Mouse (Mus musculus) spleen, embryonic (tissue): ENCODE data around the gene Pheta1.

Experiments used
- CTCF ChIA-PET: fragments of 350-600 bp; sonication (Branson Sonifier 250); formaldehyde crosslinking; loops from one replicate; lab custom pipeline; 2022; lab: Charles Lee

Pheta1 gene

GRCm38 (mm10) chr5:121823668-121824067, 25.1 kb upstream of the Pheta1 start:
- CTCF ChIA-PET, result interaction anchor here (0.8 to 1.1 kb wide), 2 partner anchors 9 to 20 kb away, joined by 3 read pairs; no protein-coding TSS in a partner anchor

- CTCF ChIA-PET, result interaction anchor here (1.1 kb wide), 1 partner anchor 9 kb away, joined by 3 read pairs; no protein-coding TSS in a partner anchor
Measured at GRCm38 (mm10) chr5:121824121-121824520, 24.7 kb upstream of the Pheta1 start.

GRCm38 (mm10) chr5:121825606-121826005, 23.2 kb upstream of the Pheta1 start:
- CTCF ChIA-PET, result interaction anchor here (1.0 to 1.7 kb wide), 2 partner anchors 15 to 41 kb away, joined by 4 to 6 read pairs; no protein-coding TSS in a partner anchor

- CTCF ChIA-PET, result interaction anchor here (1.4 kb wide), 1 partner anchor 11 kb away, joined by 6 read pairs; no protein-coding TSS in a partner anchor
Measured at GRCm38 (mm10) chr5:121827876-121828275, 20.9 kb upstream of the Pheta1 start.

- CTCF ChIA-PET, result interaction anchor here (1.4 kb wide), 1 partner anchor 12 kb away, joined by 6 read pairs; no protein-coding TSS in a partner anchor
Measured at GRCm38 (mm10) chr5:121828491-121829432, 20.0 kb upstream of the Pheta1 start.

GRCm38 (mm10) chr5:121831002-121831601, 17.7 kb upstream of the Pheta1 start:
- CTCF ChIA-PET, result no interaction called here

GRCm38 (mm10) chr5:121832376-121833155, 16.2 kb upstream of the Pheta1 start:
- CTCF ChIA-PET, result interaction anchor here (0.5 to 1.4 kb wide), 4 partner anchors 10 to 175 kb away, joined by 4 to 6 read pairs (median 4); no protein-coding TSS in a partner anchor

GRCm38 (mm10) chr5:121833159-121833558, 15.6 kb upstream of the Pheta1 start:
- CTCF ChIA-PET, result interaction anchor here (0.5 to 1.4 kb wide), 4 partner anchors 10 to 176 kb away, joined by 4 to 6 read pairs (median 4); no protein-coding TSS in a partner anchor

GRCm38 (mm10) chr5:121833572-121834240, 15.1 kb upstream of the Pheta1 start:
- CTCF ChIA-PET, result interaction anchor here (1.4 kb wide), 1 partner anchor 9 kb away, joined by 4 read pairs; no protein-coding TSS in a partner anchor

GRCm38 (mm10) chr5:121834241-121834606, 14.6 kb upstream of the Pheta1 start:
- CTCF ChIA-PET, result no interaction called here

GRCm38 (mm10) chr5:121834991-121835747, 13.6 kb upstream of the Pheta1 start:
- CTCF ChIA-PET, result interaction anchor here (1.6 kb wide), 1 partner anchor 14 kb away, joined by 9 read pairs; no protein-coding TSS in a partner anchor

GRCm38 (mm10) chr5:121835949-121836691, 12.7 kb upstream of the Pheta1 start:
- CTCF ChIA-PET, result interaction anchor here (0.7 to 1.6 kb wide), 3 partner anchors 13 to 498 kb away, joined by 7 to 19 read pairs (median 9); partner anchors contain the start of gene Pheta1

GRCm38 (mm10) chr5:121836692-121837415, 11.9 kb upstream of the Pheta1 start:
- CTCF ChIA-PET, result interaction anchor here (0.5 to 1.6 kb wide), 5 partner anchors 13 to 1886 kb away, joined by 3 to 19 read pairs (median 7); partner anchors contain the start of genes Bcl7a and Pheta1

- CTCF ChIA-PET, result interaction anchor here (0.5 to 0.8 kb wide), 3 partner anchors 42 to 1885 kb away, joined by 3 to 5 read pairs (median 4); partner anchors contain the start of gene Bcl7a
Measured at GRCm38 (mm10) chr5:121837441-121838340, 11.1 kb upstream of the Pheta1 start, which contains the start of gene Sh2b3. Sh2b3 (minus strand) TSS chr5:121837646.

GRCm38 (mm10) chr5:121838341-121839127, 10.2 kb upstream of the Pheta1 start:
- CTCF ChIA-PET, result interaction anchor here (0.5 kb wide), 1 partner anchor 43 kb away, joined by 5 read pairs; no protein-coding TSS in a partner anchor

GRCm38 (mm10) chr5:121839128-121839473, 9.7 kb upstream of the Pheta1 start:
- CTCF ChIA-PET, result no interaction called here
